Mouse (Mus musculus): Measurements from ENCODE around the gene Klhl15. TPM values are rescaled to one million over a fixed set of nuclear protein-coding genes. Genes with fewer than 3 reads are reported as not detected.

Klhl15 gene
- total and polyA plus RNA-seq, 3 experiments, result 3.4 to 9.1 (median 6.1) TPM

DNA sequence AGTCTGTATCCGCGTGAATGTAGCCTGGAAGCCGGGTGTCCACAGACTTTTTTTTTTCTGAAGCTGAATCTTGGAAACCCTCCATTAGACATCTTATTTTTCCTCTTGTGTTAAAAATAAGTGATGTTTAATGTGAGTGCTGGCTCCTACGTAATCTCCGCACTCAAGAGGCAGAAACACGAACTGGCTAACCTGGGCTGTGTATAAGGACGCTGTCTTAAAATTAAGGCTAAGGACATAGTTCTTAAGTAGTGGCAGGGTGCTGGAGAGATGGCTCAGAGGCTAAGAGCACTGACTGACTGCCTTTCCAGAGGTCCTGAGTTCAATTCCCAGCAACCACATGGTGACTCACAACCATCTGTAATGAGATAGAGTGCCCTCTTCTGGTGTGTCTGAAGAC is 21.0 kb upstream of the Klhl15 start:
- intact Hi-C loops (cut with DNase I), result loop anchor here (1.0 to 2.0 kb wide), 3 partner anchors 15 to 35 kb away; partner anchors contain the start of gene Klhl15
- TF ChIP-seq POLR2A (IDR thresholded peaks at IDR 0.05; ENCODE audit: insufficient read depth, low read depth, low read length) (no peak), EP300 (IDR thresholded peaks at IDR 0.05; ENCODE audit: insufficient read depth, low read depth, low read length) (no peak), CTCF (IDR thresholded peaks at IDR 0.05) (no peak)
- Histone ChIP-seq H3K4me3 (peak overlapping the region; percentile 79), H3K27ac (peak overlapping the region; percentile 99), H3K79me2 (replicated peaks; ENCODE audit: control insufficient read depth, insufficient read depth, low read length) (no peaks in the 10 kb centered on the region), H3K4me1 (ENCODE audit: control insufficient read depth, insufficient read depth, low read length) (no peaks in the 10 kb centered on the region), H3K9ac (ENCODE audit: low read depth, low read length) (no peak overlapping the region), H3K36me3 (ENCODE audit: control insufficient read depth, insufficient read depth, low read length) (no peaks in the 10 kb centered on the region), H3K27me3 (ENCODE audit: control insufficient read depth, insufficient read depth, low read length) (no peaks in the 10 kb centered on the region)
- peak in 1 of 2 experiments; percentile 19 for DNase-seq
- WGBS, result 6% methylated on average over 7 of the region's 7 CpGs

DNA sequence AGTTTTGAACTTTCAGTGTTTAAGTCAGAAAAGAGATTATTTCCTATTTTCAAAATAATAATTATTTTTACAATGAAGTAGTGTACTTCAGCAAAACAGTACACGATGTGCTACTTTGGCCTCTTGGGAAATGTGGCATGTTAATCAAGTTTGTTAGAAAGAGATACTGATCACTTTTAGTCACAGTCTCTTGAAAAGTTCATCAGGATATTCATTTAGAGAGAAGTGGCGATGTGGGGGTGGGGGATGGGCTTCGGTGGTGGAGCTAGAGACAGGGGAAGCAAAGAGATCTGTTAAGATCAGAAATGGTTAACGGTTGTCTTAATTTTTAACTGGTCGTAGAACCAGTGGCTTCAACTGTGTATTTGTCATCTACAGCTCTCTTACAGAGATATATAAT is 967 bp upstream of the Klhl15 start:
- no peaks in the 10 kb centered on the region for H3K27me3 ChIP-seq (ENCODE audit: control insufficient read depth, insufficient read depth, low read length)
- H3K4me3 ChIP-seq, result no peak overlapping the region
- H3K36me3 ChIP-seq (ENCODE audit: control insufficient read depth, insufficient read depth, low read length), result no peaks in the 10 kb centered on the region
- intact Hi-C loops (cut with DNase I), result loop anchor here (5.0 to 10.0 kb wide), 2 partner anchors 111 to 311 kb away; partner anchors contain the start of genes Maged1 and Zfx
- no peak for DNase-seq
- no peaks in the 10 kb centered on the region; the same call in 1 of the 2 replicates for H3K4me1 ChIP-seq (ENCODE audit: control insufficient read depth, insufficient read depth, low read length)
- H3K9ac ChIP-seq (ENCODE audit: low read depth, low read length), result no peak overlapping the region
- H3K79me2 ChIP-seq (replicated peaks; ENCODE audit: control insufficient read depth, insufficient read depth, low read length), result no peaks in the 10 kb centered on the region
- TF ChIP-seq CTCF (IDR thresholded peaks at IDR 0.05), result no peak
- no peak for TF ChIP-seq EP300 (IDR thresholded peaks at IDR 0.05; ENCODE audit: insufficient read depth, low read depth, low read length)
- no peak for TF ChIP-seq POLR2A (IDR thresholded peaks at IDR 0.05; ENCODE audit: insufficient read depth, low read depth, low read length)
- H3K27ac ChIP-seq, result no peak overlapping the region
- 35% methylated on average over 5 of the region's 5 CpGs for WGBS

DNA sequence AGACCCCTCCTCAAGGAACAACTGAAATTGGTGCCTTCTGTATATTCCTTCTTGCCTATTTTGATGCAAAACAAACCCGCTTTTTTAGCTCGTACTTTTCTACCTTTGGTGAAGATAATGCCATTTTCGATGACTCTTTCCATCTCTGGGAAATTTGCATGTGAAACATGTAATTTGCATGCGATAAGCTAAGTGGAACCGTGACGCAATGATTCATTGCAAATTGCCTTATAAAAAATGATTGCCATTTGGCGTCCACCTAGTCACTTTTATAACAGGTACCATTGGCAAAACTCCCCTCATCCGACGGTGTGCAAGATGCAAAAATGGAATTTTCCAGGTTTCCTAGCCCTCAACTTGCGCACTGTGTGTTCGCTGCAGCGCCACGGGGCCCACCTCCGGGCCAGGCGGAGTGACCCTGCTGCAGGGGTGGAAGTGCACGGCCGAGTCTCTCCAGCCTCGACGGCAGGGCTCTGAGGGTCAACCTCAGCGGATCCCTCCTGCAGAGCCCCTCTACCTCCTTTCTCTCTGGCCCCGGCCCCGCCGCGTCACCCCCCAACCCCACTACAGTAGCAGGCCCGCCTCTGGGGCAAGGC is 365 bp upstream of the Klhl15 start:
- TF ChIP-seq EP300 (IDR thresholded peaks at IDR 0.05; ENCODE audit: insufficient read depth, low read depth, low read length) (no peak), POLR2A (IDR thresholded peaks at IDR 0.05; ENCODE audit: insufficient read depth, low read depth, low read length) (no peak), CTCF (IDR thresholded peaks at IDR 0.05) (no peak)

DNA sequence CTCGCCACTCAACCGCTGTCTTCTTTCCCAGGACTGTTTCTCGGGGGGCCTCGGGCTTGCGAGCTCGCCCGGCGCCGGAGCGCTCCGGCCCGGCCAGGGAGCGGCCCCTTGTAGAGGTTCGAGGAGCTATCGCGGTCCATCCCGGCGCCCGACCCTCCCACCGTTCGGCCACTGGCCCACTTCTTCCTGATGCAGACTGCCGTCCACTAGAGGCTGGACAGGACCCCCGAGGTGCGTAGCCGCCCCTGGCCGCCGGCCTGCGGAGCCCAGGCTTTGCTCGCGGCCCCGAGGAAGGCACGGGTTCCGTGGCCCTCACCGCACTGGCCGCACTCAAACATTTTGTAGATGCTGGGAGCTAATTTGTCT is 774 bp downstream of the Klhl15 start:
- Histone ChIP-seq H3K4me1 (ENCODE audit: control insufficient read depth, insufficient read depth, low read length) (no peaks in the 10 kb centered on the region; the same call in 1 of the 2 replicates), H3K27ac (peak overlapping the region; percentile 96), H3K36me3 (ENCODE audit: control insufficient read depth, insufficient read depth, low read length) (no peaks in the 10 kb centered on the region), H3K4me3 (peak overlapping the region; percentile 49), H3K9ac (ENCODE audit: low read depth, low read length) (peak overlapping the region; percentile 88), H3K79me2 (replicated peaks; ENCODE audit: control insufficient read depth, insufficient read depth, low read length) (no peaks in the 10 kb centered on the region), H3K27me3 (ENCODE audit: control insufficient read depth, insufficient read depth, low read length) (no peaks in the 10 kb centered on the region)
- DNase-seq, result no peak
- 18% methylated on average over 35 of the region's 35 CpGs for WGBS
- TF ChIP-seq EP300 (IDR thresholded peaks at IDR 0.05; ENCODE audit: insufficient read depth, low read depth, low read length), result no peak
- no peak for TF ChIP-seq POLR2A (IDR thresholded peaks at IDR 0.05; ENCODE audit: insufficient read depth, low read depth, low read length)
- TF ChIP-seq CTCF (IDR thresholded peaks at IDR 0.05), result no peak
- intact Hi-C loops (cut with DNase I), result loop anchor here (2.0 to 10.0 kb wide), 2 partner anchors 132 to 310 kb away; partner anchors contain the start of genes Apoo, Fam90a1b and Maged1

More for the DNA sequence above, 365 bp upstream of the Klhl15 start:
- Histone ChIP-seq H3K27ac (peak overlapping the region; percentile 96), H3K27me3 (ENCODE audit: control insufficient read depth, insufficient read depth, low read length) (no peaks in the 10 kb centered on the region), H3K4me1 (ENCODE audit: control insufficient read depth, insufficient read depth, low read length) (no peaks in the 10 kb centered on the region; the same call in 1 of the 2 replicates), H3K79me2 (replicated peaks; ENCODE audit: control insufficient read depth, insufficient read depth, low read length) (no peaks in the 10 kb centered on the region), H3K4me3 (peak overlapping the region; percentile 49), H3K9ac (ENCODE audit: low read depth, low read length) (peak overlapping the region; percentile 81), H3K36me3 (ENCODE audit: control insufficient read depth, insufficient read depth, low read length) (no peaks in the 10 kb centered on the region)
- no peak for DNase-seq
- intact Hi-C loops (cut with DNase I), result loop anchor here (1.0 to 10.0 kb wide), 4 partner anchors 21 to 311 kb away; partner anchors contain the start of genes Apoo, Fam90a1b, Maged1 and Zfx
- whole genome bisulfite sequencing, result 13% methylated on average over 25 of the region's 25 CpGs

DNA sequence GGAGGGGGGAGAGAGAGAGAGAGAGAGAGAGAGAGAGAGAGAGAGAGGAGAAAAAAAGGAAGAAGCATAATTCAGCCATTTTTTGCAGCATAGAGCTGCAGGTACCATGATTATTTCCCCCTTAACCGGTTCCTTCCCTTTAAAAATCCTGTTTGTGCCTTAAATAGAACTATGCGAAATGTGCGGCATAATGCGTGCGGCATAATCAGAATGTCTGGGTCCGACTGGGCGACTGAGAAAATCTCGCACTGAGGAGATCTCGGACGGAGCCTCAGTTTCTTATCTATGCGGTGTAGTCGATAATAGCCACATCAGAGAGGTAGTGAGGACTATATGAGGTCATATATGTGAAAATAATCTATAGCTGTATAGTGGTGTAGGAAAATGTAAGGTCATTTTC is 1.2 kb downstream of the Klhl15 start:
- Histone ChIP-seq H3K79me2 (replicated peaks; ENCODE audit: control insufficient read depth, insufficient read depth, low read length) (no peaks in the 10 kb centered on the region), H3K4me3 (peak overlapping the region; percentile 49), H3K27ac (no peak overlapping the region), H3K4me1 (ENCODE audit: control insufficient read depth, insufficient read depth, low read length) (no peaks in the 10 kb centered on the region; the same call in 1 of the 2 replicates), H3K27me3 (ENCODE audit: control insufficient read depth, insufficient read depth, low read length) (no peaks in the 10 kb centered on the region), H3K36me3 (ENCODE audit: control insufficient read depth, insufficient read depth, low read length) (no peaks in the 10 kb centered on the region), H3K9ac (ENCODE audit: low read depth, low read length) (peak overlapping the region; percentile 25)
- WGBS, result 20% methylated on average over 12 of the region's 12 CpGs
- TF ChIP-seq CTCF (IDR thresholded peaks at IDR 0.05) (no peak), EP300 (IDR thresholded peaks at IDR 0.05; ENCODE audit: insufficient read depth, low read depth, low read length) (no peak), POLR2A (IDR thresholded peaks at IDR 0.05; ENCODE audit: insufficient read depth, low read depth, low read length) (no peak)
- no peak for DNase-seq
- intact Hi-C loops (cut with DNase I), result loop anchor here (2.0 to 10.0 kb wide), 2 partner anchors 131 to 309 kb away; partner anchors contain the start of genes Apoo, Fam90a1b and Maged1

DNA sequence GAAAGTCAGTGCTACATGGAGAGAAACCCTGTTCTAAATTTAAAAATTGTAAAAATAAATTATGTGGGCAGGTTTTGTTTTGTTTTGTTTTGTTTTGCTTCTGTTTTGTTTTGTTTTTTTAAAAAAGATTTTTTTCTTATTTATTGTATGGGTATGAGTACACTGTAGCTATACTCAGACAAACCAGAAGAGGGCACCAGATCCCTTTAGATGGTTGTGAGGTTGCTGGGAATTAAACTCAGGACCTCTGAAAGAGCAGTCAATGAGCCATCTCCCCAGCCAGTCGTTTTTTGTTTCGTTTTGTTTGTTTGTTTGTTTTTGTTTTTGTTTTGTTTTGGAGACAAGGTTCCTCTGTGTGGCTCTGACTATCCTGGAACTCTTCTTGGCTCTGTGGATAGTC is 54.5 kb downstream of the Klhl15 start:
- no peaks in the 10 kb centered on the region for H3K27me3 ChIP-seq (ENCODE audit: control insufficient read depth, insufficient read depth, low read length)

More for the DNA sequence above, 54.5 kb downstream of the Klhl15 start:
- Histone ChIP-seq H3K4me3 (no peak overlapping the region), H3K36me3 (ENCODE audit: control insufficient read depth, insufficient read depth, low read length) (no peaks in the 10 kb centered on the region), H3K79me2 (replicated peaks; ENCODE audit: control insufficient read depth, insufficient read depth, low read length) (no peaks in the 10 kb centered on the region), H3K4me1 (ENCODE audit: control insufficient read depth, insufficient read depth, low read length) (no peaks in the 10 kb centered on the region), H3K9ac (ENCODE audit: low read depth, low read length) (no peak overlapping the region), H3K27ac (no peak overlapping the region)
- TF ChIP-seq EP300 (IDR thresholded peaks at IDR 0.05; ENCODE audit: insufficient read depth, low read depth, low read length) (no peak), CTCF (IDR thresholded peaks at IDR 0.05) (peak; percentile 86), POLR2A (IDR thresholded peaks at IDR 0.05; ENCODE audit: insufficient read depth, low read depth, low read length) (no peak)
- intact Hi-C loops (cut with DNase I), result loop anchor here (5.0 kb wide), 1 partner anchor 258 kb away; no protein-coding TSS in a partner anchor
- no peak for DNase-seq
- 5% methylated on average over 2 of the region's 2 CpGs for WGBS
